Mouse (Mus musculus) hindbrain, embryonic 16.5 days (tissue): ENCODE data around the gene Rita1. TPM values are rescaled to one million over a fixed set of nuclear protein-coding genes. Genes with fewer than 3 reads are reported as not detected.

Experiments
- ATAC-seq: fragments of 200-750 bp; cut with Nextera tagmentation; 2 replicates; pipeline ENCODE4 v1.8.0; 2017; ENCODE audit warnings: moderate TSS enrichment, moderate library complexity
- H3K27ac ChIP-seq: fragments of 300-500 bp; sonication (generic); 2 replicates; pipeline ENCODE4 v1.5.1; 2014; ENCODE audit warnings: low read depth, mild to moderate bottlenecking, control low read depth, low read length, moderate library complexity
- H3K27me3 ChIP-seq: fragments of 300-500 bp; sonication (generic); replicated peaks from 2 replicates; pipeline ENCODE4 v1.6.1; 2014; ENCODE audit warnings: low read length; ENCODE audit not compliant: control insufficient read depth, insufficient read depth
- H3K36me3 ChIP-seq: fragments of 300-500 bp; sonication (generic); 2 replicates; pipeline ENCODE4 v1.6.1; 2014; ENCODE audit warnings: mild to moderate bottlenecking, low read length, moderate library complexity, mixed read lengths; ENCODE audit not compliant: control insufficient read depth, insufficient read depth
- H3K4me1 ChIP-seq: fragments of 300-500 bp; sonication (generic); 2 replicates; pipeline ENCODE4 v1.6.1; 2014; ENCODE audit warnings: low read depth, low read length; ENCODE audit not compliant: control insufficient read depth, insufficient read depth
- H3K4me2 ChIP-seq: fragments of 300-500 bp; sonication (generic); 2 replicates; pipeline ENCODE4 v1.6.1; 2014; ENCODE audit warnings: mild to moderate bottlenecking, low read length, control low read depth, moderate library complexity
- H3K4me3 ChIP-seq: fragments of 300-500 bp; sonication (generic); 2 replicates; pipeline ENCODE4 v1.5.1; 2014; ENCODE audit warnings: mild to moderate bottlenecking, low read length, control low read depth, moderate library complexity
- H3K9ac ChIP-seq: fragments of 300-500 bp; sonication (generic); 2 replicates; pipeline ENCODE4 v1.6.1; 2014; ENCODE audit warnings: low read depth, mild to moderate bottlenecking, control low read depth, low read length, moderate library complexity
- H3K9me3 ChIP-seq: fragments of 300-500 bp; sonication (generic); 2 replicates; pipeline ENCODE4 v1.6.1; 2014; ENCODE audit warnings: mild to moderate bottlenecking, low read length, moderate library complexity; ENCODE audit not compliant: control insufficient read depth
- WGBS: fragments of 180-500 bp; shearing (Covaris S2); extraction: QIAGEN DNeasy Blood & Tissue Kit; methylation state at CpG from one replicate; pipeline ENCODE4 v1.1.7; 2014; 5-methylcytosine and 5-hydroxymethylcytosine counted together
- polyA plus RNA-seq: library from polyadenylated mRNA; unstranded; fragments of >200 nt; fragmentation: Nextera tagmentation; extraction: Ambion mirVana; gene quantifications from 2 replicates; pipeline ENCODE4 v1.2.1, GENCODE M21; 2015

Gene Rita1
- polyA plus RNA-seq, 1 experiment from 2014 or later, result 29.3 TPM

GRCm38 (mm10) chr5:120571056-120571740 lies 41.2 kb downstream of the Rita1 start:
- no peak overlapping the region for H3K4me3 ChIP-seq
- peaks cover 53% of the 10 kb centered on the region for H3K4me1 ChIP-seq
- H3K9me3 ChIP-seq, result no peaks in the 10 kb centered on the region
- H3K27ac ChIP-seq, result peak overlapping the region; percentile 6
- no peaks in the 10 kb centered on the region for H3K27me3 ChIP-seq
- no peak for ATAC-seq
- no peak overlapping the region for H3K4me2 ChIP-seq
- H3K9ac ChIP-seq, result peak overlapping the region; percentile 28; the same call in 1 of the 2 replicates
- WGBS, result 32% methylated on average over 14 of the region's 14 CpGs
- H3K36me3 ChIP-seq, result no peaks in the 10 kb centered on the region

GRCm38 (mm10) chr5:120570289-120570897 lies 42.0 kb downstream of the Rita1 start:
- H3K4me2 ChIP-seq, result no peak overlapping the region
- no peaks in the 10 kb centered on the region for H3K27me3 ChIP-seq
- peaks cover 61% of the 10 kb centered on the region for H3K4me1 ChIP-seq
- WGBS, result 74% methylated on average over 11 of the region's 11 CpGs
- no peaks in the 10 kb centered on the region for H3K36me3 ChIP-seq
- H3K4me3 ChIP-seq, result no peak overlapping the region
- no peak for ATAC-seq
- peak overlapping the region; percentile 4 for H3K27ac ChIP-seq
- H3K9ac ChIP-seq, result peak overlapping the region; percentile 28; the same call in 1 of the 2 replicates
- H3K9me3 ChIP-seq, result no peaks in the 10 kb centered on the region

- Histone ChIP-seq H3K36me3 (no peaks in the 10 kb centered on the region), H3K4me2 (no peak overlapping the region), H3K9ac (0 out of 2 replicates have a peak overlapping the region, but pooled peaks have one; percentile 8), H3K27ac (peak overlapping the region; percentile 16; the same call in 1 of the 2 replicates), H3K9me3 (no peaks in the 10 kb centered on the region), H3K4me1 (peaks cover 67% of the 10 kb centered on the region), H3K4me3 (no peak overlapping the region), H3K27me3 (no peaks in the 10 kb centered on the region)
- WGBS, result 80% methylated on average over 3 of the region's 3 CpGs
- ATAC-seq, result no peak
Observed at GRCm38 (mm10) chr5:120569791-120570190, 42.6 kb downstream of the Rita1 start.

- WGBS, result 78% methylated on average over 4 of the region's 4 CpGs
- H3K27me3 ChIP-seq, result no peaks in the 10 kb centered on the region
- no peaks in the 10 kb centered on the region for H3K36me3 ChIP-seq
- no peak overlapping the region for H3K9ac ChIP-seq
- H3K4me2 ChIP-seq, result no peak overlapping the region
- H3K4me1 ChIP-seq, result peaks cover 71% of the 10 kb centered on the region
- no peak for ATAC-seq
- no peak overlapping the region for H3K4me3 ChIP-seq
- peak overlapping the region; percentile 90 for H3K27ac ChIP-seq
- H3K9me3 ChIP-seq, result no peaks in the 10 kb centered on the region
Observed at GRCm38 (mm10) chr5:120568964-120569363, 43.4 kb downstream of the Rita1 start.

GRCm38 (mm10) chr5:120568336-120568768 lies 44.0 kb downstream of the Rita1 start:
- 30% methylated on average over 9 of the region's 9 CpGs for WGBS
- peak overlapping the region; percentile 37 for H3K4me2 ChIP-seq
- peaks cover 72% of the 10 kb centered on the region for H3K4me1 ChIP-seq
- peak overlapping the region; percentile 20; the same call in 1 of the 2 replicates for H3K9ac ChIP-seq
- no peaks in the 10 kb centered on the region for H3K27me3 ChIP-seq
- no peaks in the 10 kb centered on the region for H3K36me3 ChIP-seq
- no peak overlapping the region for H3K4me3 ChIP-seq
- no peaks in the 10 kb centered on the region for H3K9me3 ChIP-seq
- peak overlapping the region; percentile 90 for H3K27ac ChIP-seq
- ATAC-seq, result peak; percentile 28; the same call in 1 of the 2 replicates

GRCm38 (mm10) chr5:120567761-120568211 lies 44.6 kb downstream of the Rita1 start:
- Histone ChIP-seq H3K9ac (peak overlapping the region; percentile 20), H3K9me3 (no peaks in the 10 kb centered on the region), H3K4me2 (peak overlapping the region; percentile 37), H3K36me3 (no peaks in the 10 kb centered on the region), H3K4me1 (peaks cover 76% of the 10 kb centered on the region), H3K4me3 (no peak overlapping the region), H3K27ac (peak overlapping the region; percentile 90), H3K27me3 (no peaks in the 10 kb centered on the region)
- peak; percentile 43 for ATAC-seq
- WGBS, result 17% methylated on average over 14 of the region's 14 CpGs

- H3K27me3 ChIP-seq, result no peaks in the 10 kb centered on the region
- peak overlapping the region; percentile 90 for H3K27ac ChIP-seq
- H3K36me3 ChIP-seq, result no peaks in the 10 kb centered on the region
- 8% methylated on average over 21 of the region's 21 CpGs for WGBS
- H3K4me3 ChIP-seq, result no peak overlapping the region
- peak overlapping the region; percentile 37; the same call in 1 of the 2 replicates for H3K4me2 ChIP-seq
- H3K9me3 ChIP-seq, result no peaks in the 10 kb centered on the region
- peak; percentile 41 for ATAC-seq
- peak overlapping the region; percentile 42 for H3K9ac ChIP-seq
- peaks cover 75% of the 10 kb centered on the region for H3K4me1 ChIP-seq
Observed at GRCm38 (mm10) chr5:120567253-120567701, 45.1 kb downstream of the Rita1 start.

- Histone ChIP-seq H3K4me2 (peak overlapping the region; percentile 4; the same call in 1 of the 2 replicates), H3K9me3 (no peaks in the 10 kb centered on the region), H3K27me3 (no peaks in the 10 kb centered on the region), H3K9ac (peak overlapping the region; percentile 42), H3K4me1 (peaks cover 73% of the 10 kb centered on the region), H3K27ac (peak overlapping the region; percentile 90), H3K36me3 (no peaks in the 10 kb centered on the region), H3K4me3 (no peak overlapping the region)
- 42% methylated on average over 9 of the region's 9 CpGs for WGBS
- ATAC-seq, result no peak
Observed at GRCm38 (mm10) chr5:120566681-120567252, 45.6 kb downstream of the Rita1 start.

- Histone ChIP-seq H3K4me2 (peak overlapping the region; percentile 4; the same call in 1 of the 2 replicates), H3K27ac (peak overlapping the region; percentile 90), H3K36me3 (no peaks in the 10 kb centered on the region), H3K9me3 (no peaks in the 10 kb centered on the region), H3K9ac (0 out of 2 replicates have a peak overlapping the region, but pooled peaks have one; percentile 1), H3K27me3 (no peaks in the 10 kb centered on the region), H3K4me3 (no peak overlapping the region), H3K4me1 (peaks cover 71% of the 10 kb centered on the region)
- 24% methylated on average over 5 of the region's 5 CpGs for WGBS
- ATAC-seq, result peak; percentile 65
Observed at GRCm38 (mm10) chr5:120566101-120566500, 46.3 kb downstream of the Rita1 start.
